Mouse (Mus musculus) hindbrain, embryonic 11.5 days (tissue): ENCODE measurements around the gene Ccdc96. TPM values are rescaled to one million over a fixed set of nuclear protein-coding genes. Genes with fewer than 3 reads are reported as not detected.
A peak's percentile ranks its signal among the peaks of the same experiment; 100 is the strongest.

ENCODE experiments used
- ATAC-seq: fragments of 200-750 bp; cut with Nextera tagmentation; 2 replicates; pipeline ENCODE4 v1.8.0; 2017; ENCODE audit warnings: mild to moderate bottlenecking, moderate TSS enrichment, moderate library complexity; ENCODE audit not compliant: low FRiP score
- DNase-seq: peaks from one replicate; pipeline ENCODE4 v3.0.0-alpha.2; 2015; ENCODE audit warnings: low spot score
- H3K27ac ChIP-seq: fragments of 300-500 bp; sonication (generic); 2 replicates; pipeline ENCODE4 v1.5.1; 2014; ENCODE audit warnings: mild to moderate bottlenecking, low read depth, low read length
- H3K27me3 ChIP-seq: fragments of 300-500 bp; sonication (generic); 2 replicates; pipeline ENCODE4 v1.6.1; 2014; ENCODE audit warnings: mild to moderate bottlenecking, low read length, moderate library complexity, mixed read lengths; ENCODE audit not compliant: control insufficient read depth, insufficient read depth
- H3K36me3 ChIP-seq: fragments of 300-500 bp; sonication (generic); 2 replicates; pipeline ENCODE4 v1.6.1; 2014; ENCODE audit warnings: mild to moderate bottlenecking, low read length, moderate library complexity, mixed read lengths; ENCODE audit not compliant: control insufficient read depth, insufficient read depth
- H3K4me1 ChIP-seq: fragments of 300-500 bp; sonication (generic); replicated peaks from 2 replicates; pipeline ENCODE4 v1.6.1; 2014; ENCODE audit warnings: low read length, mixed read lengths; ENCODE audit not compliant: control insufficient read depth, insufficient read depth
- H3K4me2 ChIP-seq: fragments of 300-500 bp; sonication (generic); replicated peaks from 2 replicates; pipeline ENCODE4 v1.6.1; 2014; ENCODE audit warnings: mild to moderate bottlenecking, low read depth, low read length
- H3K4me3 ChIP-seq: fragments of 300-500 bp; sonication (generic); 2 replicates; pipeline ENCODE4 v1.5.1; 2014; ENCODE audit warnings: low read depth, low read length
- H3K9ac ChIP-seq: fragments of 300-500 bp; sonication (generic); 2 replicates; pipeline ENCODE4 v1.6.1; 2014; ENCODE audit warnings: low read depth, low read length
- H3K9me3 ChIP-seq: fragments of 300-500 bp; sonication (generic); 2 replicates; pipeline ENCODE4 v1.6.1; 2016; ENCODE audit warnings: low read length; ENCODE audit not compliant: control insufficient read depth
- WGBS: fragments of 180-500 bp; shearing (Covaris S2); extraction: QIAGEN DNeasy Blood & Tissue Kit; methylation state at CpG from one replicate; pipeline ENCODE4 v1.1.7; 2014; 5-methylcytosine and 5-hydroxymethylcytosine counted together
- polyA plus RNA-seq: library from polyadenylated mRNA; unstranded; fragments of >200 nt; fragmentation: Nextera tagmentation; extraction: Ambion mirVana; gene quantifications from 2 replicates; pipeline ENCODE4 v1.2.1, GENCODE M21; 2014

Gene Ccdc96
- polyA plus RNA-seq: 3.6 and 4.8 TPM in 2 replicates

GRCm38 (mm10) chr5:36484171-36484990, at the start of gene Ccdc96, which contains the start of gene Tada2b:
TSS of gene Ccdc96 (plus strand) at chr5:36484588.
TSS of gene Tada2b (minus strand) at chr5:36484285.
- DNase-seq (peak; percentile 98), ATAC-seq (peak; percentile 97)
- under 1% methylated on average over 74 of the region's 97 CpGs for WGBS
- Histone ChIP-seq H3K4me2 (peak within 1 kb of the TSS; percentile 96), H3K27ac (peak within 1 kb of the TSS; percentile 70), H3K27me3 (no peaks in the 10 kb centered on the region; the same call in 1 of the 2 replicates), H3K36me3 (no peaks in the 10 kb centered on the region), H3K9ac (peak within 1 kb of the TSS; percentile 93), H3K4me1 (peaks cover 12% of the 10 kb centered on the region), H3K9me3 (no peaks in the 10 kb centered on the region), H3K4me3 (peak within 1 kb of the TSS; percentile 88)

GRCm38 (mm10) chr5:36436858-36437257, 47.5 kb upstream of the Ccdc96 start:
- Histone ChIP-seq H3K9me3 (no peaks in the 10 kb centered on the region), H3K27ac (no peak overlapping the region), H3K4me1 (no peaks in the 10 kb centered on the region), H3K4me2 (no peak overlapping the region), H3K27me3 (no peaks in the 10 kb centered on the region), H3K4me3 (no peak overlapping the region), H3K9ac (no peak overlapping the region), H3K36me3 (no peaks in the 10 kb centered on the region)
- DNase-seq (no peak), ATAC-seq (no peak)
- WGBS: 71% methylated on average over 4 of the region's 4 CpGs

GRCm38 (mm10) chr5:36440741-36441140, 43.6 kb upstream of the Ccdc96 start:
- no peaks in the 10 kb centered on the region for H3K9me3 ChIP-seq
- H3K27ac ChIP-seq: no peak overlapping the region
- H3K4me2 ChIP-seq: no peak overlapping the region
- no peak for ATAC-seq
- no peaks in the 10 kb centered on the region for H3K36me3 ChIP-seq
- no peak overlapping the region for H3K9ac ChIP-seq
- no peak for DNase-seq
- H3K4me1 ChIP-seq: no peaks in the 10 kb centered on the region
- 77% methylated on average over 3 of the region's 3 CpGs for WGBS
- no peaks in the 10 kb centered on the region for H3K27me3 ChIP-seq
- no peak overlapping the region for H3K4me3 ChIP-seq

GRCm38 (mm10) chr5:36444611-36445010, 39.8 kb upstream of the Ccdc96 start:
- H3K4me1 ChIP-seq: no peaks in the 10 kb centered on the region
- no peak overlapping the region for H3K4me3 ChIP-seq
- WGBS: 67% methylated on average over 4 of the region's 4 CpGs
- ATAC-seq: no peak
- H3K27me3 ChIP-seq: no peaks in the 10 kb centered on the region
- no peak for DNase-seq
- H3K4me2 ChIP-seq: no peak overlapping the region
- H3K36me3 ChIP-seq: no peaks in the 10 kb centered on the region
- H3K27ac ChIP-seq: no peak overlapping the region
- no peaks in the 10 kb centered on the region for H3K9me3 ChIP-seq
- no peak overlapping the region for H3K9ac ChIP-seq

- Histone ChIP-seq H3K36me3 (no peaks in the 10 kb centered on the region), H3K4me2 (no peak overlapping the region), H3K9me3 (no peaks in the 10 kb centered on the region), H3K27ac (no peak overlapping the region), H3K4me3 (no peak overlapping the region), H3K27me3 (no peaks in the 10 kb centered on the region), H3K4me1 (no peaks in the 10 kb centered on the region), H3K9ac (no peak overlapping the region)
- no peak for ATAC-seq
- DNase-seq: no peak
- WGBS: 34% methylated on average over 8 of the region's 8 CpGs
Measured at GRCm38 (mm10) chr5:36445028-36445427, 39.4 kb upstream of the Ccdc96 start.

- no peak for ATAC-seq
- Histone ChIP-seq H3K4me3 (no peak overlapping the region), H3K9ac (no peak overlapping the region), H3K27ac (no peak overlapping the region), H3K27me3 (no peaks in the 10 kb centered on the region), H3K36me3 (no peaks in the 10 kb centered on the region), H3K4me1 (no peaks in the 10 kb centered on the region), H3K4me2 (no peak overlapping the region), H3K9me3 (no peaks in the 10 kb centered on the region)
- no peak for DNase-seq
- 39% methylated on average over 9 of the region's 9 CpGs for WGBS
Measured at GRCm38 (mm10) chr5:36446166-36446890, 38.1 kb upstream of the Ccdc96 start.

- DNase-seq (no peak), ATAC-seq (no peak)
- no peaks in the 10 kb centered on the region for H3K9me3 ChIP-seq
- no peak overlapping the region for H3K4me3 ChIP-seq
- no peaks in the 10 kb centered on the region for H3K36me3 ChIP-seq
- H3K9ac ChIP-seq: no peak overlapping the region
- no peak overlapping the region for H3K27ac ChIP-seq
- H3K4me1 ChIP-seq: no peaks in the 10 kb centered on the region
- H3K4me2 ChIP-seq: no peak overlapping the region
- no peaks in the 10 kb centered on the region for H3K27me3 ChIP-seq
- 91% methylated on average over 12 of the region's 12 CpGs for WGBS
Measured at GRCm38 (mm10) chr5:36447872-36448271, 36.5 kb upstream of the Ccdc96 start.

- Histone ChIP-seq H3K4me2 (no peak overlapping the region), H3K27me3 (no peaks in the 10 kb centered on the region), H3K9me3 (no peaks in the 10 kb centered on the region), H3K4me1 (no peaks in the 10 kb centered on the region), H3K9ac (no peak overlapping the region), H3K27ac (no peak overlapping the region), H3K4me3 (no peak overlapping the region), H3K36me3 (no peaks in the 10 kb centered on the region)
- ATAC-seq: no peak
- no peak for DNase-seq
- 80% methylated on average over 6 of the region's 6 CpGs for WGBS
Measured at GRCm38 (mm10) chr5:36449710-36450358, 34.6 kb upstream of the Ccdc96 start.
